Mouse (Mus musculus) C2C12 (cell line): ENCODE measurements around the gene Morn3.
"Not testable (repeated sequence)": the region's sequence is repeated elsewhere in the genome, so short reads cannot be mapped to it uniquely, and the experiment has no call there.

Source experiments
- CEBPB ChIP-seq: IDR thresholded peaks from one replicate; pipeline ENCODE4 v1.6.1; 2011; ENCODE audit warnings: low read depth, mild to moderate bottlenecking, control low read depth, moderate library complexity
- CTCF ChIP-seq: IDR thresholded peaks from one replicate; pipeline ENCODE4 v1.5.1; 2011; ENCODE audit not compliant: control insufficient read depth, insufficient read depth, insufficient read length
- MAX ChIP-seq: IDR thresholded peaks from one replicate; pipeline ENCODE4 v1.6.1; 2011; ENCODE audit warnings: mild to moderate bottlenecking, control low read depth
- MYOD1 ChIP-seq: IDR thresholded peaks from one replicate; pipeline ENCODE4 v1.6.1; 2011; ENCODE audit warnings: low read depth; ENCODE audit not compliant: control insufficient read depth, insufficient read length
- MYOG ChIP-seq: IDR thresholded peaks from one replicate; pipeline ENCODE4 v1.6.1; 2011; ENCODE audit not compliant: control insufficient read depth, insufficient read length; ENCODE audit errors: extremely low read depth
- USF1 ChIP-seq: IDR thresholded peaks from one replicate; pipeline ENCODE4 v1.6.1; 2011; ENCODE audit warnings: low read depth, mild to moderate bottlenecking, control low read depth, moderate library complexity

DNA sequence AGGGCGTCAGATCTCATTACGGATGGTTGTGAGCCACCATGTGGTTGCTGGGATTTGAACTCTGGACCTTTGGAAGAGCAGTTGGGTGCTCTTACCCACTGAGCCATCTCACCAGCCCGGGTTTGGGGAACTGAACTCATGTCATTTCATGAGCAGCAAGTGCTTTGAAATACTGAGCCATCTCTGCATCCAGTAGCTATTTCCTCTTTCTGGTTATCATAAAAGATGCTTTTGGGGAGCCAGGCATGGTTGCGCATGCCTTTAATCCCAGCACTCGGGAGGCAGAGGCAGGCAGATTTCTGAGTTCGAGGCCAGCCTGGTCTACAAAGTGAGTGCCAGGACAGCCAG is 14.6 kb upstream of the Morn3 start:
- not testable (repeated sequence) for TF ChIP-seq MAX, CTCF, USF1, CEBPB, MYOD1, MYOG
